9 mouse cellular contexts compared by ENCODE assay signal in the genomic region with DNA sequence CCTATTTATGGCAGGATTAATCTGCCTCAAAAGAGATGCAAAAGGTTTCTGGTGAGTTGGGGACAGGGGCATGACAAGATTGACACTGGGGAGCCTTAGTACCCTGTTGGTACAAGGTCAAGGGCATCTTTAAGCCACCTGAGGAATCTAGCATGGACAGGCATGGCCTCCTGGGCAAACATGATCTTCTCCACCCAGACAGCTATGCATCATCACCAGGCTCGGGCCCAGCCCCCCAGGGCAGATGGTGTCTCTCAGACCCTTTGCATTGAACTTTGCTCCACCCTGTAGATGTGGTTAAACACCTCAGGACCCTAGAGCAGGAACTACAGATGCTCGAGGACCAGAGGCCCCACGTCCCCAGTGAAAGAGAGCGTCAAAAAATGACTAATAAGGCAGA. TPM values are rescaled to one million over a fixed set of nuclear protein-coding genes. Genes with fewer than 3 reads are reported as not detected.
DNase-seq lines count a peak whose midpoint lies in the region; ATAC-seq and TF ChIP-seq lines count a peak whose summit lies in the region.
"Had no signal": no experiment of that assay in that cellular context is flagged by ENCODE, and none has a peak within 500 bp of the region (broad histone marks: within the 10 kb centered on the region; RNA-seq: fewer than 3 reads in every experiment).

A gene (plus strand): TSS at position 301 of the 400 bp plus-strand sequence.

- peaks cover 34% of the 10 kb centered on the region for H3K4me1 ChIP-seq in liver, postnatal 0 days (ENCODE audit: insufficient read depth)
- H3K4me1 ChIP-seq in kidney, embryonic 16.5 days (ENCODE audit: insufficient read depth, low read length) = no peaks in the 10 kb centered on the region

- TF ChIP-seq EP300 in liver, postnatal 0 days (IDR thresholded peaks at IDR 0.05; ENCODE audit: low read depth) = no peak

- H3K4me2 ChIP-seq in liver, postnatal 0 days (ENCODE audit: low read depth, low read length) = peak within 1 kb of the TSS; percentile 60
- no peak within 1 kb of the TSS for H3K4me2 ChIP-seq in kidney, embryonic 16.5 days (replicated peaks; ENCODE audit: low read depth, low read length)
- H3K4me2 ChIP-seq: limb, embryonic 13.5 days had no signal

- no peak for ATAC-seq in erythroblast, adult 5-6 weeks (replicated peaks; ENCODE audit: low FRiP score, poor library complexity, severe bottlenecking)
- no peak for ATAC-seq in liver, postnatal 0 days
- no peak for ATAC-seq in kidney, embryonic 16.5 days (ENCODE audit: low FRiP score, low TSS enrichment)

- H3K9me3 ChIP-seq in liver, postnatal 0 days (ENCODE audit: low read length) = no peaks in the 10 kb centered on the region
- no peaks in the 10 kb centered on the region for H3K9me3 ChIP-seq in kidney, embryonic 16.5 days (ENCODE audit: low read length)
- H3K9me3 ChIP-seq: limb, embryonic 13.5 days had no signal

- H3K27ac ChIP-seq in liver, postnatal 0 days (ENCODE audit: low read depth) = peak within 1 kb of the TSS; percentile 76
- no peak within 1 kb of the TSS for H3K27ac ChIP-seq in kidney, embryonic 16.5 days (ENCODE audit: low read length)

- no peak for DNase-seq in urinary bladder, adult 2 months (ENCODE audit: low spot score)
- DNase-seq in urinary bladder, postnatal 25 days (ENCODE audit: low spot score) = no peak
- DNase-seq in liver, postnatal 0 days = no peak
- no peak for DNase-seq in right cerebral cortex, postnatal 25 days
- DNase-seq in ovary, postnatal 10 days (ENCODE audit: low spot score) = no peak
- DNase-seq: right cerebral cortex, adult 18-20 months had no signal

- H3K9ac ChIP-seq in liver, postnatal 0 days (replicated peaks) = peak within 1 kb of the TSS; percentile 60
- no peak within 1 kb of the TSS for H3K9ac ChIP-seq in kidney, embryonic 16.5 days (replicated peaks; ENCODE audit: low read length)
- H3K9ac ChIP-seq: limb, embryonic 13.5 days had no signal

- no peaks in the 10 kb centered on the region for H3K27me3 ChIP-seq in liver, postnatal 0 days (ENCODE audit: insufficient read depth, low read length)
- H3K27me3 ChIP-seq in kidney, embryonic 16.5 days (ENCODE audit: insufficient read depth, low read length) = no peaks in the 10 kb centered on the region
- H3K27me3 ChIP-seq: limb, embryonic 13.5 days had no signal

- 40% methylated on average over 4 of the region's 4 CpGs for WGBS in liver, postnatal 0 days (ENCODE audit: insufficient replicate concordance)
- whole genome bisulfite sequencing in kidney, embryonic 16.5 days = 59% methylated on average over 4 of the region's 4 CpGs

- peak within 1 kb of the TSS; percentile 38 for H3K4me3 ChIP-seq in liver, postnatal 0 days (ENCODE audit: low read depth, low read length)
- H3K4me3 ChIP-seq in kidney, embryonic 16.5 days (ENCODE audit: low read length) = no peak within 1 kb of the TSS
- H3K4me3 ChIP-seq: limb, embryonic 13.5 days had no signal

- no peak for TF ChIP-seq CTCF in liver, postnatal 0 days (IDR thresholded peaks at IDR 0.05; ENCODE audit: low read depth)

- no peaks in the 10 kb centered on the region for H3K36me3 ChIP-seq in liver, postnatal 0 days (replicated peaks; ENCODE audit: insufficient read depth, low read length)
- H3K36me3 ChIP-seq in kidney, embryonic 16.5 days (ENCODE audit: insufficient read depth, low read length) = no peaks in the 10 kb centered on the region
- H3K36me3 ChIP-seq: limb, embryonic 13.5 days had no signal

RNA-seq across cellular contexts. Expression of the gene that starts here (rescaled TPM):
- polyA plus RNA-seq in urinary bladder, adult 2 months (2012; rRNA removed) = 16.9 and 32.1 TPM in 2 replicates
- total RNA-seq in erythroblast, adult 5-6 weeks (2015; ENCODE audit: low replicate concordance) = 52.9 and 77.0 TPM in 2 replicates
- total RNA-seq in erythroblast, adult 5-6 weeks (2017; ENCODE audit: low replicate concordance) = 10.2 and 19.8 TPM in 2 replicates
- polyA plus RNA-seq in liver, postnatal 0 days (2015; fragmentation: Nextera tagmentation; extraction: Ambion mirVana) = 36.8 TPM in 2 replicates
- polyA plus RNA-seq in kidney, embryonic 16.5 days (2015; fragmentation: Nextera tagmentation; extraction: Ambion mirVana) = 1.1 and 1.6 TPM in 2 replicates
